Mouse (Mus musculus): ENCODE measurements around the gene Mfsd6. TPM values are rescaled to one million over a fixed set of nuclear protein-coding genes. Genes with fewer than 3 reads are reported as not detected.

Gene Mfsd6
- total and polyA plus RNA-seq, 3 experiments = 0.36 to 0.89 (median 0.47) TPM

DNA sequence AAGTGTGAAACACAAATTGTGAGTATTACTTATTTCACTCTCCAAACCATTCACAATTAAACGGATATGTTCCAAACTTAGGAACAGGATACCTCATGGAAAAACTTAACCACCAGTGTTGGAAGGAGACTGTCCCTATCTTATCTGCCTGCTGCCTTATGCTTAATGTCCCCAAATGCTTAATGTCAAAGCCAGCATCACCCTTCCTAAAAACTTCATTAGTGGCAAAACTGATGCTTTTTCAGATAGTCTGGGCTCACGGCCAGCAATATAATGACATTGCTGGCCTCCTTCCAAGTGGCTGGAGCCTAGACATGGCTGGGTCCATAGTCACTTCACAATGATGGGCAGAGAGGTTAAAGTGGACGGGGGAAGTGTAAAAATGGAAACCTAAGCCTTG lies 50.6 kb downstream of the Mfsd6 start:
- Histone ChIP-seq H3K4me1 (ENCODE audit: control insufficient read depth in 1 of 2, insufficient read depth in 2 of 2) (no peaks in the 10 kb centered on the region), H3K27me3 (replicated peaks) (no peaks in the 10 kb centered on the region), H3K9ac (ENCODE audit: insufficient read depth, low read depth) (no peak overlapping the region), H3K9me3 (replicated peaks; ENCODE audit: low read length) (peaks cover 1% of the 10 kb centered on the region), H3K36me3 (replicated peaks in 1 of 2; ENCODE audit: control insufficient read depth in 1 of 2, insufficient read depth in 1 of 2, low read length in 1 of 2) (no peaks in the 10 kb centered on the region), H3K27ac (ENCODE audit: insufficient read depth, low read depth) (no peak overlapping the region), H3K4me2 (ENCODE audit: insufficient read depth, low read depth, poor library complexity, severe bottlenecking) (no peak overlapping the region), H3K4me3 (replicated peaks in 1 of 3; ENCODE audit: low read depth in 2 of 3, low read length in 2 of 3, poor library complexity in 1 of 3) (no peak overlapping the region), H3K79me2 (replicated peaks; ENCODE audit: control insufficient read depth, extremely low read depth, insufficient read depth, poor library complexity, severe bottlenecking) (no peaks in the 10 kb centered on the region)
- in situ Hi-C loops (cut with MboI; ENCODE audit: low pct_ligation_motif_present, low pct_unique_long_range_greater_than_20kb, low sequenced_read_pairs) = no loop called here
- DNase-seq (ENCODE audit: extremely low read depth) = no peak
- TF ChIP-seq GABPA (IDR thresholded peaks at IDR 0.05; ENCODE audit: insufficient replicate concordance, low read depth, low read length) = no peak
- TF ChIP-seq ZNF384 (IDR thresholded peaks at IDR 0.05; ENCODE audit: low read depth, low read length) = no peak
- TF ChIP-seq RCOR1 (conservative IDR thresholded peaks at IDR 0.05; ENCODE audit: low read depth, low read length) = no peak
- no peak for TF ChIP-seq NELFE (IDR thresholded peaks at IDR 0.05; ENCODE audit: low read depth, low read length)
- no peak for TF ChIP-seq MXI1 (IDR thresholded peaks at IDR 0.05; ENCODE audit: low read depth, low read length)
- no peak for TF ChIP-seq ZC3H11A (IDR thresholded peaks at IDR 0.05; ENCODE audit: low read depth, low read length)
- TF ChIP-seq EP300 (IDR thresholded peaks at IDR 0.05; ENCODE audit: low read length) = no peak
- TF ChIP-seq UBTF (IDR thresholded peaks at IDR 0.05; ENCODE audit: low read depth, low read length) = no peak
- dilution Hi-C loops (cut with MboI; ENCODE audit: extremely low pct_ligation_motif_present, extremely low pct_unique_long_range_greater_than_20kb, low sequenced_read_pairs) = no loop called here

DNA sequence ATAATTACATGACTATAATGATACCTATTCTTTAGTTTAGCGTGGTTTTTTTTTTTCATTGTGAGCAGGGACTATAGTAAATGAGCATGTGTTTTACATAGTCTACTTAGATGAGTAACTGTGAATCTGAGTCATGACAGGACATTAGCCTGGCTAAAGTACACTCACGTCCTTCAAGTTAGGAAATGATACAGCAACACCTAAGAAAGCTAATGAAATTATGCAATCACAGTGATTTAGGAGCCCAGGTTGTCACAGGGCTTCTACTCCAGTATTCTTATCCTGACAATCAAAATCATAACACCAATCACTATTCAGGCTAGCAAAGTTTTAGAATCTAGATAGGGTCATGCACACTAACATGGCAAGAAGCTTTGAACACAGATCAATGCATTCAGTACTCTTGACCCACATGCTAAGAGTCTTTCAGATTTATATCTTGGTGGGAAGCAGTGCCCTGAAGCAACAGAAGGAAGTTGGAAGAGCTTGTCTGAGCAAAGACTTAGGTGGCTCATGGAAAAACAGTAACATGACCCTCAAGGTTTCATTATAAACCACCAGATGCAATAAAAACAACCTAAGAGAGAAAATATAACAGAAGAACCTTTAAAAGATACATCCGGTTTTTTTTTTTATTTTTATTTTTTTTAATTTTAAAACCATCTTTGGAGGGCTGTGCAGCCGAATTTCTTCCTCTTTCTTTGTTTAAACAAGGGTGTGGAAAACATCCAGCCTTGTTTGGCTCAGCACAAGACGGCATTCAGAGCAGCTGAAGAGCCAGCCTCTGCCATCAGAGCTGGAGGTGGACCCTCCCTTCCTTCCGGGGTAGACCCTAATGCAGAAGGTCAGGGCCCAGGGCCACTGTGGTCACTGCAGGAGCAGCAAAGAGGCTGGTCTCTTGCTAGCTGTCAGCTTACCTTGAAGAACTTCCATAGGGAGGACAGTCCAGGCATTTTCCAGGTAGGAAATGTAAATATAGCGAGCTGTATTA lies 51.4 kb downstream of the Mfsd6 start:
- DNase-seq (ENCODE audit: extremely low read depth) = no peak
- dilution Hi-C loops (cut with MboI; ENCODE audit: extremely low pct_ligation_motif_present, extremely low pct_unique_long_range_greater_than_20kb, low sequenced_read_pairs) = no loop called here
- TF ChIP-seq JUN (IDR thresholded peaks at IDR 0.05; ENCODE audit: insufficient read depth, low read depth, low read length) (no peak), MAZ (IDR thresholded peaks at IDR 0.05; ENCODE audit: low read depth, low read length) (no peak), IRF4 (IDR thresholded peaks at IDR 0.05; ENCODE audit: low read depth, low read length) (no peak), MAX (IDR thresholded peaks at IDR 0.05; ENCODE audit: low read length) (no peak), POLR2AphosphoS2 (IDR thresholded peaks at IDR 0.05; ENCODE audit: low read depth, low read length) (no peak), JUND (conservative IDR thresholded peaks at IDR 0.05; ENCODE audit: low read depth, low read length) (no peak), RCOR1 (conservative IDR thresholded peaks at IDR 0.05; ENCODE audit: low read depth, low read length) (no peak), HCFC1 (IDR thresholded peaks at IDR 0.05; ENCODE audit: low read depth, low read length) (no peak), NELFE (IDR thresholded peaks at IDR 0.05; ENCODE audit: low read depth, low read length) (no peak), BHLHE40 (IDR thresholded peaks at IDR 0.05; ENCODE audit: low read depth, low read length) (no peak), ZMIZ1 (IDR thresholded peaks at IDR 0.05; ENCODE audit: low read depth, low read length) (no peak), GABPA (IDR thresholded peaks at IDR 0.05; ENCODE audit: insufficient replicate concordance, low read depth, low read length) (no peak), TBP (conservative IDR thresholded peaks at IDR 0.05; ENCODE audit: low read depth, low read length) (no peak), MYC (IDR thresholded peaks at IDR 0.05; ENCODE audit: low read depth, low read length) (no peak), E2F4 (IDR thresholded peaks at IDR 0.05; ENCODE audit: insufficient replicate concordance, low read depth, low read length) (no peak), POLR2A (IDR thresholded peaks at IDR 0.05; ENCODE audit: low read depth, low read length) (no peak), ZKSCAN1 (IDR thresholded peaks at IDR 0.05; ENCODE audit: borderline replicate concordance, low read depth, low read length) (no peak), ZNF384 (IDR thresholded peaks at IDR 0.05; ENCODE audit: low read depth, low read length) (no peak), MEF2A (IDR thresholded peaks at IDR 0.05; ENCODE audit: borderline replicate concordance, low read depth, low read length) (no peak), RAD21 (IDR thresholded peaks at IDR 0.05; ENCODE audit: low read depth, low read length) (no peak)

More for the DNA sequence above, 51.4 kb downstream of the Mfsd6 start:
- Histone ChIP-seq H3K79me2 (replicated peaks; ENCODE audit: control insufficient read depth, extremely low read depth, insufficient read depth, poor library complexity, severe bottlenecking) (no peaks in the 10 kb centered on the region), H3K4me1 (ENCODE audit: control insufficient read depth in 1 of 2, insufficient read depth in 2 of 2) (no peaks in the 10 kb centered on the region), H3K4me3 (replicated peaks in 1 of 3; ENCODE audit: low read depth in 2 of 3, low read length in 2 of 3, poor library complexity in 1 of 3) (no peak overlapping the region), H3K4me2 (ENCODE audit: insufficient read depth, low read depth, poor library complexity, severe bottlenecking) (no peak overlapping the region), H3K27ac (ENCODE audit: insufficient read depth, low read depth) (no peak overlapping the region), H3K27me3 (replicated peaks) (no peaks in the 10 kb centered on the region), H3K9ac (ENCODE audit: insufficient read depth, low read depth) (no peak overlapping the region), H3K36me3 (replicated peaks in 1 of 2; ENCODE audit: control insufficient read depth in 1 of 2, insufficient read depth in 1 of 2, low read length in 1 of 2) (no peaks in the 10 kb centered on the region), H3K9me3 (replicated peaks; ENCODE audit: low read length) (peaks cover 4% of the 10 kb centered on the region)
- in situ Hi-C loops (cut with MboI; ENCODE audit: low pct_ligation_motif_present, low pct_unique_long_range_greater_than_20kb, low sequenced_read_pairs) = no loop called here
